Mouse (Mus musculus) CH12.LX (cell line): ENCODE measurements around the gene Gpcpd1. TPM values are rescaled to one million over a fixed set of nuclear protein-coding genes. Genes with fewer than 3 reads are reported as not detected.

Source experiments
- DNase-seq: peaks from one replicate; pipeline ENCODE4 v3.0.0-alpha.2; 2013; ENCODE audit errors: extremely low read depth
- H3K27ac ChIP-seq: 2 replicates; pipeline ENCODE4 v1.5.1; 2012; ENCODE audit warnings: low read depth, mild to moderate bottlenecking, control low read depth, moderate library complexity; ENCODE audit not compliant: insufficient read depth
- H3K27me3 ChIP-seq: replicated peaks from 2 replicates; pipeline ENCODE3; 2012; ENCODE audit warnings: inconsistent platforms
- H3K36me3 ChIP-seq, 2 experiments: replicated peaks in 1 of 2; 2 replicates each; pipeline versions ENCODE3 to v1.6.1; 2012; ENCODE audit warnings: inconsistent platforms in 1 of 2, low read length in 1 of 2, mild to moderate bottlenecking in 1 of 2, mixed read lengths in 1 of 2, moderate library complexity in 1 of 2; ENCODE audit not compliant: control insufficient read depth in 1 of 2, insufficient read depth in 1 of 2
- H3K4me1 ChIP-seq, 2 experiments: 2 replicates each; pipeline ENCODE4 v1.6.1; 2012; ENCODE audit warnings: inconsistent platforms in 1 of 2, moderate library complexity in 1 of 2; ENCODE audit not compliant: insufficient read depth in 2 of 2, control insufficient read depth in 1 of 2
- H3K4me2 ChIP-seq: 2 replicates; pipeline ENCODE4 v1.6.1; 2012; ENCODE audit warnings: low read depth, mild to moderate bottlenecking, control low read depth; ENCODE audit not compliant: poor library complexity, insufficient read depth, severe bottlenecking
- H3K4me3 ChIP-seq, 3 experiments: fragments of 150-350 bp in 1 of 3; sonication (generic) in 1 of 3; replicated peaks in 1 of 3; 2 replicates each; pipeline versions ENCODE3 to v1.5.1; 2011 to 2012; ENCODE audit warnings: low read depth in 2 of 3, low read length in 2 of 3, mild to moderate bottlenecking in 2 of 3, moderate library complexity in 2 of 3, control low read depth in 1 of 3, improper control_type of control experiment in 1 of 3, inconsistent platforms in 1 of 3, mixed read lengths in 1 of 3; ENCODE audit not compliant: poor library complexity in 1 of 3
- H3K79me2 ChIP-seq: replicated peaks from 2 replicates; pipeline ENCODE4 v1.6.1; 2012; ENCODE audit warnings: mild to moderate bottlenecking, moderate library complexity; ENCODE audit not compliant: control insufficient read depth, poor library complexity, insufficient read depth, severe bottlenecking; ENCODE audit errors: extremely low read depth
- H3K9ac ChIP-seq: 2 replicates; pipeline ENCODE4 v1.6.1; 2012; ENCODE audit warnings: low read depth, mild to moderate bottlenecking, control low read depth, moderate library complexity; ENCODE audit not compliant: insufficient read depth
- H3K9me3 ChIP-seq: replicated peaks from 2 replicates; pipeline ENCODE3; 2012; ENCODE audit warnings: low read length, inconsistent platforms, mixed read lengths
- BHLHE40 ChIP-seq: IDR thresholded peaks from 2 replicates; pipeline ENCODE4 v1.6.1; 2011; ENCODE audit warnings: mild to moderate bottlenecking, low read depth, low read length, improper control_type of control experiment
- CHD1 ChIP-seq: IDR thresholded peaks from 2 replicates; pipeline ENCODE4 v1.6.1; 2012; ENCODE audit warnings: low read depth, low read length, improper control_type of control experiment, inconsistent platforms
- CHD2 ChIP-seq: IDR thresholded peaks from 2 replicates; pipeline ENCODE4 v1.6.1; 2011; ENCODE audit warnings: low read length, improper control_type of control experiment
- CTCF ChIP-seq, 2 experiments: IDR thresholded peaks in 1 of 2; conservative IDR thresholded peaks in 1 of 2; 2 replicates each; pipeline ENCODE4 v1.5.1; 2011 to 2012; ENCODE audit warnings: low read depth in 2 of 2, low read length in 2 of 2, improper control_type of control experiment in 1 of 2, inconsistent platforms in 1 of 2, mild to moderate bottlenecking in 1 of 2, moderate library complexity in 1 of 2
- E2F4 ChIP-seq: IDR thresholded peaks from 2 replicates; pipeline ENCODE4 v1.6.1; 2011; ENCODE audit warnings: low read depth, low read length, improper control_type of control experiment; ENCODE audit not compliant: insufficient replicate concordance
- ELF1 ChIP-seq: IDR thresholded peaks from 2 replicates; pipeline ENCODE4 v1.6.1; 2014; ENCODE audit warnings: low read depth, mild to moderate bottlenecking, inconsistent platforms, low read length, improper control_type of control experiment
- EP300 ChIP-seq: IDR thresholded peaks from 2 replicates; pipeline ENCODE4 v1.6.1; 2011; ENCODE audit warnings: low read length, improper control_type of control experiment
- ETS1 ChIP-seq: conservative IDR thresholded peaks from 2 replicates; pipeline ENCODE4 v1.6.1; 2012; ENCODE audit warnings: low read depth, mild to moderate bottlenecking, inconsistent platforms, low read length, improper control_type of control experiment, moderate library complexity
- GABPA ChIP-seq: IDR thresholded peaks from 2 replicates; pipeline ENCODE4 v1.6.1; 2012; ENCODE audit warnings: low read depth, low read length, improper control_type of control experiment, inconsistent platforms; ENCODE audit not compliant: insufficient replicate concordance
- HCFC1 ChIP-seq: IDR thresholded peaks from 2 replicates; pipeline ENCODE4 v1.6.1; 2012; ENCODE audit warnings: low read depth, mild to moderate bottlenecking, inconsistent platforms, low read length, improper control_type of control experiment
- IRF4 ChIP-seq: IDR thresholded peaks from 2 replicates; pipeline ENCODE4 v1.6.1; 2014; ENCODE audit warnings: low read depth, mild to moderate bottlenecking, inconsistent platforms, low read length, improper control_type of control experiment
- JUN ChIP-seq: IDR thresholded peaks from 2 replicates; pipeline ENCODE4 v1.6.1; 2011; ENCODE audit warnings: low read depth, mild to moderate bottlenecking, low read length, improper control_type of control experiment, moderate library complexity; ENCODE audit not compliant: insufficient read depth
- JUND ChIP-seq: conservative IDR thresholded peaks from 2 replicates; pipeline ENCODE4 v1.6.1; 2011; ENCODE audit warnings: low read depth, low read length, improper control_type of control experiment
- KAT2A ChIP-seq: IDR thresholded peaks from 2 replicates; pipeline ENCODE4 v1.6.1; 2012; ENCODE audit warnings: low read length, improper control_type of control experiment, inconsistent platforms; ENCODE audit not compliant: insufficient replicate concordance
- MAFK ChIP-seq: IDR thresholded peaks from 2 replicates; pipeline ENCODE4 v1.6.1; 2011; ENCODE audit warnings: low read length, improper control_type of control experiment; ENCODE audit not compliant: insufficient replicate concordance
- MAX ChIP-seq: IDR thresholded peaks from 2 replicates; pipeline ENCODE4 v1.6.1; 2011; ENCODE audit warnings: low read length, improper control_type of control experiment
- MAZ ChIP-seq: IDR thresholded peaks from 2 replicates; pipeline ENCODE4 v1.6.1; 2012; ENCODE audit warnings: low read depth, mild to moderate bottlenecking, inconsistent platforms, low read length, improper control_type of control experiment, moderate library complexity
- MEF2A ChIP-seq: IDR thresholded peaks from 2 replicates; pipeline ENCODE4 v1.6.1; 2014; ENCODE audit warnings: low read depth, mild to moderate bottlenecking, inconsistent platforms, low read length, improper control_type of control experiment, borderline replicate concordance
- MXI1 ChIP-seq: IDR thresholded peaks from 2 replicates; pipeline ENCODE4 v1.6.1; 2011; ENCODE audit warnings: mild to moderate bottlenecking, low read depth, low read length, improper control_type of control experiment
- MYC ChIP-seq: IDR thresholded peaks from 2 replicates; pipeline ENCODE4 v1.6.1; 2011; ENCODE audit warnings: low read depth, mild to moderate bottlenecking, improper control_type of control experiment, low read length
- NELFE ChIP-seq: IDR thresholded peaks from 2 replicates; pipeline ENCODE4 v1.6.1; 2011; ENCODE audit warnings: low read depth, low read length, improper control_type of control experiment
- NRF1 ChIP-seq: IDR thresholded peaks from 2 replicates; pipeline ENCODE4 v1.6.1; 2014; ENCODE audit warnings: low read depth, mild to moderate bottlenecking, inconsistent platforms, low read length, improper control_type of control experiment, moderate library complexity
- PAX5 ChIP-seq: IDR thresholded peaks from 2 replicates; pipeline ENCODE4 v1.6.1; 2012; ENCODE audit warnings: low read length, inconsistent platforms, mixed read lengths
- POLR2A ChIP-seq: IDR thresholded peaks from 2 replicates; pipeline ENCODE4 v1.6.1; 2011; ENCODE audit warnings: low read depth, mild to moderate bottlenecking, improper control_type of control experiment, low read length
- POLR2AphosphoS2 ChIP-seq: IDR thresholded peaks from 2 replicates; pipeline ENCODE4 v1.6.1; 2011; ENCODE audit warnings: low read depth, low read length, improper control_type of control experiment
- RAD21 ChIP-seq: IDR thresholded peaks from 2 replicates; pipeline ENCODE4 v1.6.1; 2011; ENCODE audit warnings: low read depth, mild to moderate bottlenecking, low read length, improper control_type of control experiment, moderate library complexity
- RCOR1 ChIP-seq: conservative IDR thresholded peaks from 2 replicates; pipeline ENCODE4 v1.6.1; 2012; ENCODE audit warnings: low read depth, mild to moderate bottlenecking, inconsistent platforms, low read length, improper control_type of control experiment
- SIN3A ChIP-seq: IDR thresholded peaks from 2 replicates; pipeline ENCODE4 v1.6.1; 2012; ENCODE audit warnings: low read length, improper control_type of control experiment, inconsistent platforms
- SMC3 ChIP-seq: IDR thresholded peaks from 2 replicates; pipeline ENCODE4 v1.6.1; 2011; ENCODE audit warnings: low read depth, low read length, improper control_type of control experiment
- TBP ChIP-seq: conservative IDR thresholded peaks from 2 replicates; pipeline ENCODE4 v1.6.1; 2011; ENCODE audit warnings: low read depth, low read length, improper control_type of control experiment
- TCF12 ChIP-seq: IDR thresholded peaks from 2 replicates; pipeline ENCODE4 v1.6.1; 2014; ENCODE audit warnings: low read depth, mild to moderate bottlenecking, inconsistent platforms, low read length, improper control_type of control experiment
- UBTF ChIP-seq: IDR thresholded peaks from 2 replicates; pipeline ENCODE4 v1.6.1; 2012; ENCODE audit warnings: low read depth, mild to moderate bottlenecking, inconsistent platforms, low read length, improper control_type of control experiment, moderate library complexity
- USF1 ChIP-seq: IDR thresholded peaks from 2 replicates; pipeline ENCODE4 v1.6.1; 2014; ENCODE audit warnings: low read depth, mild to moderate bottlenecking, inconsistent platforms, low read length, improper control_type of control experiment
- USF2 ChIP-seq: conservative IDR thresholded peaks from 2 replicates; pipeline ENCODE4 v1.6.1; 2011; ENCODE audit warnings: low read depth, low read length, improper control_type of control experiment
- ZC3H11A ChIP-seq: IDR thresholded peaks from 2 replicates; pipeline ENCODE4 v1.6.1; 2012; ENCODE audit warnings: low read depth, mild to moderate bottlenecking, inconsistent platforms, low read length, improper control_type of control experiment
- ZKSCAN1 ChIP-seq: IDR thresholded peaks from 2 replicates; pipeline ENCODE4 v1.6.1; 2012; ENCODE audit warnings: low read depth, inconsistent platforms, low read length, improper control_type of control experiment, borderline replicate concordance
- ZMIZ1 ChIP-seq: IDR thresholded peaks from 2 replicates; pipeline ENCODE4 v1.6.1; 2012; ENCODE audit warnings: low read depth, mild to moderate bottlenecking, inconsistent platforms, low read length, improper control_type of control experiment
- ZNF384 ChIP-seq: IDR thresholded peaks from 2 replicates; pipeline ENCODE4 v1.6.1; 2012; ENCODE audit warnings: low read depth, low read length, improper control_type of control experiment, inconsistent platforms
- dilution Hi-C: fragments of 300-500 bp; cut with MboI; formaldehyde crosslinking; loops from 2 replicates; pipeline ENCODE4 v1.14.3; 2020; ENCODE audit warnings: low sequenced_read_pairs; ENCODE audit not compliant: extremely low pct_unique_long_range_greater_than_20kb, extremely low pct_ligation_motif_present
- in situ Hi-C: fragments of 300-500 bp; cut with MboI; formaldehyde crosslinking; loops from 3 replicates; pipeline ENCODE4 v1.14.3; 2019; ENCODE audit warnings: low sequenced_read_pairs, low pct_ligation_motif_present, low pct_unique_long_range_greater_than_20kb, mixed read lengths
- polyA plus RNA-seq: library from polyadenylated mRNA; unstranded; fragments of >175 nt; gene quantifications from 2 replicates; pipeline ENCODE4 v1.2.1, GENCODE M21; 2012; ENCODE audit warnings: low read depth; ENCODE audit not compliant: insufficient read length
- total RNA-seq, 2 experiments: library from RNA; depleted of rRNA; stranded (reverse); fragments of 300-350 nt in 1 of 2; fragments of >200 nt in 1 of 2; gene quantifications; 2 replicates each; pipeline ENCODE4 v1.2.3; 2012 to 2014

The Gpcpd1 gene
- total RNA-seq (2012; rRNA removed) (18.3 and 33.5 TPM in 2 replicates), total RNA-seq (2014; rRNA removed) (60.5 and 60.8 TPM in 2 replicates), polyA plus RNA-seq (30.9 and 40.7 TPM in 2 replicates)

- in situ Hi-C loops (no loop called here), dilution Hi-C loops (no loop called here)
- Histone ChIP-seq H3K9ac (no peak within 1 kb of the TSS), H3K79me2 (no peaks in the 10 kb centered on the region), H3K9me3 (no peaks in the 10 kb centered on the region), H3K4me1 (peaks cover 9 to 27% of the 10 kb centered on the region in 2 experiments; a peak in 3 of 4 replicates), H3K4me3 (no peak within 1 kb of the TSS), H3K27me3 (peaks cover 3% of the 10 kb centered on the region), H3K4me2 (no peak within 1 kb of the TSS), H3K36me3 (no peaks in the 10 kb centered on the region), H3K27ac (no peak within 1 kb of the TSS)
- peak; percentile 71 for TF ChIP-seq JUND
- no peak for TF ChIP-seq ZNF384
- TF ChIP-seq MEF2A: peak; percentile 55; the same call in 1 of the 2 replicates
- no peak for TF ChIP-seq TBP
- no peak for TF ChIP-seq HCFC1
- peak; percentile 66 for TF ChIP-seq BHLHE40
- TF ChIP-seq CTCF (conservative IDR thresholded peaks at IDR 0.05 in 1 of 2, IDR thresholded peaks at IDR 0.05 in 1 of 2; ENCODE audit: low read depth in 2 of 2, low read length in 2 of 2): no peak
- no peak for TF ChIP-seq PAX5
- TF ChIP-seq ETS1: peak; percentile 82
- 0 out of 2 replicates have a peak, but pooled peaks have one; percentile 21 for TF ChIP-seq MAFK
- TF ChIP-seq MAZ: no peak
- no peak for TF ChIP-seq ELF1
- peak; percentile 76 for TF ChIP-seq TCF12
- no peak for TF ChIP-seq MAX
- no peak for TF ChIP-seq POLR2AphosphoS2
- no peak for TF ChIP-seq SIN3A
- TF ChIP-seq IRF4: peak; percentile 95
- no peak for TF ChIP-seq POLR2A
- no peak for TF ChIP-seq ZC3H11A
- TF ChIP-seq GABPA: no peak
- no peak for TF ChIP-seq NELFE
- TF ChIP-seq CHD1: no peak
- TF ChIP-seq USF1: no peak
- no peak; the same call in 1 of the 2 replicates for TF ChIP-seq RAD21
- TF ChIP-seq SMC3: no peak
- TF ChIP-seq ZMIZ1: no peak
- TF ChIP-seq MYC: no peak
- no peak for TF ChIP-seq RCOR1
- no peak for TF ChIP-seq MXI1
- no peak for TF ChIP-seq E2F4
- TF ChIP-seq KAT2A: no peak
- no peak for TF ChIP-seq CHD2
- peak; percentile 45 for TF ChIP-seq JUN
- TF ChIP-seq ZKSCAN1: no peak
- TF ChIP-seq NRF1: no peak
- TF ChIP-seq EP300: peak; percentile 88
- TF ChIP-seq UBTF: no peak
- TF ChIP-seq USF2: no peak
- DNase-seq: no peak
Observed at GRCm38 (mm10) chr2:132587240-132587779, at the start of gene Gpcpd1. Gene Gpcpd1 (minus strand): TSS chr2:132587729.
